Mouse (Mus musculus) brain, adult 10 weeks (tissue): ENCODE measurements around the gene Serpinb2. TPM values are rescaled to one million over a fixed set of nuclear protein-coding genes. Genes with fewer than 3 reads are reported as not detected.

ENCODE experiments used
- polyA plus RNA-seq: library from polyadenylated mRNA; stranded (reverse); fragments of 350-450 nt; fragmentation: Illumina TruSeq; extraction: RNeasy Lipid Tissue Mini Kit (QIAGEN cat#74804); gene quantifications from one replicate; pipeline ENCODE4 v1.2.3, GENCODE M21; 2015; ENCODE audit warnings: low read depth, low replicate concordance

Serpinb2 gene
- not detected for polyA plus RNA-seq

GRCm38 (mm10) chr1:107511252-107511651 is at the start of gene Serpinb2:
Serpinb2 (plus strand) TSS chr1:107511423.

Other genes starting within 250 kb of the Serpinb2 start
- not detected for gene Serpinb3b, start 233.1 kb upstream of the Serpinb2 start, polyA plus RNA-seq
- not detected for gene Serpinb3c, start 233.1 kb upstream of the Serpinb2 start, polyA plus RNA-seq
- not detected for gene Serpinb11, start 150.2 kb upstream of the Serpinb2 start, polyA plus RNA-seq
- not detected for gene Serpinb7, start 111.8 kb upstream of the Serpinb2 start, polyA plus RNA-seq
- gene Serpinb8, start 78.6 kb downstream of the Serpinb2 start, polyA plus RNA-seq, result 8.4 TPM